Mouse (Mus musculus): ENCODE measurements around the gene Vmn2r75.
"Not testable (repeated sequence)": the region's sequence is repeated elsewhere in the genome, so short reads cannot be mapped to it uniquely, and the experiment has no call there.

The Vmn2r75 gene
- long read RNA-seq, experiment 1, result 0 reads
- long read RNA-seq, experiment 2, result 0 reads

GRCm38 (mm10) chr7:86171678-86172077 is at the start of gene Vmn2r75:
Gene Vmn2r75, minus strand, starts transcription at chr7:86171778.
- intact Hi-C loops (cut with DNase I), result not testable (repeated sequence)

GRCm38 (mm10) chr7:86211345-86211744 is 39.8 kb upstream of the Vmn2r75 start:
- intact Hi-C loops (cut with DNase I), result loop anchor here (2.0 kb wide), 1 partner anchor 395 kb away; no protein-coding TSS in a partner anchor

Measured in adrenal gland (tissue).